Mouse (Mus musculus): Measurements from ENCODE around the gene Fam89a. TPM values are rescaled to one million over a fixed set of nuclear protein-coding genes. Genes with fewer than 3 reads are reported as not detected.

Fam89a gene
- 1.8 and 2.3 TPM in 2 replicates for polyA plus RNA-seq (2016; fragmentation: Nextera tagmentation; extraction: Ambion mirVana)

GRCm38 (mm10) chr8:124751709-124752173 is at the start of gene Fam89a:
TSS of gene Fam89a (minus strand) at chr8:124751832.
- H3K27ac ChIP-seq, result peak within 1 kb of the TSS; percentile 63; the same call in 1 of the 2 replicates
- H3K27me3 ChIP-seq (ENCODE audit: poor library complexity, severe bottlenecking), result peaks cover 72% of the 10 kb centered on the region
- no peaks in the 10 kb centered on the region for H3K9me3 ChIP-seq
- H3K36me3 ChIP-seq (replicated peaks), result no peaks in the 10 kb centered on the region
- DNase-seq (ENCODE audit: extremely low spot score, low spot score), result peak; percentile 38
- peaks cover 33% of the 10 kb centered on the region for H3K4me1 ChIP-seq
- under 1% methylated on average over 41 of the region's 41 CpGs for WGBS
- H3K4me3 ChIP-seq, result peak within 1 kb of the TSS; percentile 65

GRCm38 (mm10) chr8:124800542-124800941 is 48.9 kb upstream of the Fam89a start:
- DNase-seq (ENCODE audit: extremely low spot score, low spot score), result no peak
- no peaks in the 10 kb centered on the region for H3K36me3 ChIP-seq (replicated peaks)
- no peaks in the 10 kb centered on the region for H3K4me1 ChIP-seq
- no peak overlapping the region for H3K27ac ChIP-seq
- no peak overlapping the region for H3K4me3 ChIP-seq
- H3K9me3 ChIP-seq, result no peaks in the 10 kb centered on the region
- H3K27me3 ChIP-seq (ENCODE audit: poor library complexity, severe bottlenecking), result peaks cover 37% of the 10 kb centered on the region
- 46% methylated on average over 11 of the region's 11 CpGs for whole genome bisulfite sequencing

GRCm38 (mm10) chr8:124795781-124796488 is 44.3 kb upstream of the Fam89a start:
- 79% methylated on average over 8 of the region's 8 CpGs for WGBS

GRCm38 (mm10) chr8:124794486-124794780 is 42.8 kb upstream of the Fam89a start:
- peak overlapping the region; percentile 51 for H3K27ac ChIP-seq

More at GRCm38 (mm10) chr8:124795781-124796488, 44.3 kb upstream of the Fam89a start:
- Histone ChIP-seq H3K36me3 (replicated peaks) (no peaks in the 10 kb centered on the region), H3K27ac (no peak overlapping the region), H3K9me3 (no peaks in the 10 kb centered on the region), H3K4me1 (peaks cover 37% of the 10 kb centered on the region), H3K27me3 (ENCODE audit: poor library complexity, severe bottlenecking) (peaks cover 76% of the 10 kb centered on the region), H3K4me3 (no peak overlapping the region)
- no peak for DNase-seq (ENCODE audit: extremely low spot score, low spot score)

GRCm38 (mm10) chr8:124793661-124794485 is 42.2 kb upstream of the Fam89a start:
- H3K27ac ChIP-seq, result peak overlapping the region; percentile 51
- under 1% methylated on average over 81 of the region's 81 CpGs for WGBS
- peak overlapping the region; percentile 71 for H3K4me3 ChIP-seq
- peak; percentile 27 for DNase-seq (ENCODE audit: extremely low spot score, low spot score)
- H3K36me3 ChIP-seq (replicated peaks), result no peaks in the 10 kb centered on the region
- peaks cover 37% of the 10 kb centered on the region for H3K4me1 ChIP-seq
- H3K9me3 ChIP-seq, result no peaks in the 10 kb centered on the region
- H3K27me3 ChIP-seq (ENCODE audit: poor library complexity, severe bottlenecking), result peaks cover 87% of the 10 kb centered on the region

More at GRCm38 (mm10) chr8:124794486-124794780, 42.8 kb upstream of the Fam89a start:
- Histone ChIP-seq H3K27me3 (ENCODE audit: poor library complexity, severe bottlenecking) (peaks cover 86% of the 10 kb centered on the region), H3K36me3 (replicated peaks) (no peaks in the 10 kb centered on the region), H3K4me3 (peak overlapping the region; percentile 71), H3K4me1 (peaks cover 37% of the 10 kb centered on the region), H3K9me3 (no peaks in the 10 kb centered on the region)
- WGBS, result 0% methylated on average over 25 of the region's 25 CpGs
- DNase-seq (ENCODE audit: extremely low spot score, low spot score), result peak; percentile 70

GRCm38 (mm10) chr8:124793172-124793651 is 41.6 kb upstream of the Fam89a start:
- Histone ChIP-seq H3K4me3 (peak overlapping the region; percentile 71), H3K27me3 (ENCODE audit: poor library complexity, severe bottlenecking) (peaks cover 87% of the 10 kb centered on the region)

GRCm38 (mm10) chr8:124792708-124793107 is 41.1 kb upstream of the Fam89a start, which contains the start of gene Trim67:
TSS of gene Trim67 (plus strand) at chr8:124793092.
- no peaks in the 10 kb centered on the region for H3K36me3 ChIP-seq (replicated peaks)
- H3K4me1 ChIP-seq, result peaks cover 37% of the 10 kb centered on the region
- H3K4me3 ChIP-seq, result peak within 1 kb of the TSS; percentile 71
- DNase-seq (ENCODE audit: extremely low spot score, low spot score), result peak; percentile 81
- under 1% methylated on average over 39 of the region's 39 CpGs for WGBS
- H3K27ac ChIP-seq, result peak within 1 kb of the TSS; percentile 72
- H3K27me3 ChIP-seq (ENCODE audit: poor library complexity, severe bottlenecking), result peaks cover 83% of the 10 kb centered on the region
- no peaks in the 10 kb centered on the region for H3K9me3 ChIP-seq

More at GRCm38 (mm10) chr8:124793172-124793651, 41.6 kb upstream of the Fam89a start:
- Histone ChIP-seq H3K27ac (peak overlapping the region; percentile 72), H3K36me3 (replicated peaks) (no peaks in the 10 kb centered on the region), H3K4me1 (peaks cover 37% of the 10 kb centered on the region), H3K9me3 (no peaks in the 10 kb centered on the region)
- under 1% methylated on average over 51 of the region's 51 CpGs for WGBS
- DNase-seq (ENCODE audit: extremely low spot score, low spot score), result peak; percentile 82

- peak overlapping the region; percentile 71 for H3K4me3 ChIP-seq
- no peaks in the 10 kb centered on the region for H3K9me3 ChIP-seq
- no peaks in the 10 kb centered on the region for H3K36me3 ChIP-seq (replicated peaks)
- peaks cover 78% of the 10 kb centered on the region for H3K27me3 ChIP-seq (ENCODE audit: poor library complexity, severe bottlenecking)
- peak overlapping the region; percentile 72 for H3K27ac ChIP-seq
- H3K4me1 ChIP-seq, result peaks cover 37% of the 10 kb centered on the region
- under 1% methylated on average over 32 of the region's 32 CpGs for WGBS
- DNase-seq (ENCODE audit: extremely low spot score, low spot score), result peak; percentile 35
Observed at GRCm38 (mm10) chr8:124792186-124792585, 40.6 kb upstream of the Fam89a start.

- peaks cover 37% of the 10 kb centered on the region for H3K4me1 ChIP-seq
- peak overlapping the region; percentile 72; the same call in 1 of the 2 replicates for H3K27ac ChIP-seq
- H3K27me3 ChIP-seq (ENCODE audit: poor library complexity, severe bottlenecking), result peaks cover 74% of the 10 kb centered on the region
- peak overlapping the region; percentile 71 for H3K4me3 ChIP-seq
- no peaks in the 10 kb centered on the region for H3K36me3 ChIP-seq (replicated peaks)
- WGBS, result 57% methylated on average over 4 of the region's 4 CpGs
- DNase-seq (ENCODE audit: extremely low spot score, low spot score), result no peak
- no peaks in the 10 kb centered on the region for H3K9me3 ChIP-seq
Observed at GRCm38 (mm10) chr8:124791751-124792150, 40.1 kb upstream of the Fam89a start.

- 69% methylated on average over 4 of the region's 4 CpGs for WGBS
- peaks cover 73% of the 10 kb centered on the region for H3K27me3 ChIP-seq (ENCODE audit: poor library complexity, severe bottlenecking)
- DNase-seq (ENCODE audit: extremely low spot score, low spot score), result no peak
Observed at GRCm38 (mm10) chr8:124790676-124791075, 39.0 kb upstream of the Fam89a start.

GRCm38 (mm10) chr8:124784613-124785012 is 33.0 kb upstream of the Fam89a start:
- no peak for DNase-seq (ENCODE audit: extremely low spot score, low spot score)
- H3K4me1 ChIP-seq, result peaks cover 9% of the 10 kb centered on the region
- H3K27ac ChIP-seq, result no peak overlapping the region
- no peak overlapping the region for H3K4me3 ChIP-seq
- H3K9me3 ChIP-seq, result no peaks in the 10 kb centered on the region
- 93% methylated on average over 13 of the region's 13 CpGs for WGBS
- H3K36me3 ChIP-seq (replicated peaks), result no peaks in the 10 kb centered on the region
- H3K27me3 ChIP-seq (ENCODE audit: poor library complexity, severe bottlenecking), result peaks cover 21% of the 10 kb centered on the region

More at GRCm38 (mm10) chr8:124790676-124791075, 39.0 kb upstream of the Fam89a start:
- no peak overlapping the region for H3K27ac ChIP-seq
- peaks cover 37% of the 10 kb centered on the region for H3K4me1 ChIP-seq
- H3K4me3 ChIP-seq, result no peak overlapping the region
- no peaks in the 10 kb centered on the region for H3K9me3 ChIP-seq
- H3K36me3 ChIP-seq (replicated peaks), result no peaks in the 10 kb centered on the region

- H3K27ac ChIP-seq, result no peak overlapping the region
- no peak for DNase-seq (ENCODE audit: extremely low spot score, low spot score)
- H3K9me3 ChIP-seq, result no peaks in the 10 kb centered on the region
- no peak overlapping the region for H3K4me3 ChIP-seq
- H3K27me3 ChIP-seq (ENCODE audit: poor library complexity, severe bottlenecking), result peaks cover 19% of the 10 kb centered on the region
- H3K4me1 ChIP-seq, result peaks cover 9% of the 10 kb centered on the region
- 94% methylated on average over 15 of the region's 15 CpGs for WGBS
- no peaks in the 10 kb centered on the region for H3K36me3 ChIP-seq (replicated peaks)
Observed at GRCm38 (mm10) chr8:124783228-124783627, 31.6 kb upstream of the Fam89a start.
